8 mouse cellular contexts compared by ENCODE assay signal in the genomic region with DNA sequence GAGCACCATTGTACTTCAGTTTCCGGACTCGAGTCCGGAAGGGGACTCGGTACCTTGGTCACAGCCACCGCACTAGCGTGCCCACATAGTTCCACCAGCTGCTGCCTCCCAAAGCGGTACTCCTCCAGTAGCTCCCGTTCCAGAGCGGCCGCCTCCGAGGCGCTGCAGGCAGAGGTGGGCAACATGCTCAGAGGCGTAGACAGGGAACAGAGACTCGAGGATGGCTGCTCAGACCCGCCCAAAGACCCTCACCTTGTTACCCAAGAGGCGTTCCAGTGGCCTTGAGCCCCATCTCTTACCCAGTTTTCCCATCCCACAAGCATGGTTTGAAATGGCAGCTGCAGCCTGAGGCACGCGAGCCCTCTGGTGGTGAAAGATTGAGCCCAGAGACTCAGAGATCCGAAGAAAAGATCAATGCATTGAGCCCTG. TPM values are rescaled to one million over a fixed set of nuclear protein-coding genes. Genes with fewer than 3 reads are reported as not detected.
DNase-seq lines count a peak whose midpoint lies in the region; ATAC-seq lines count a peak whose summit lies in the region.

No protein-coding gene starts in this region.

- ATAC-seq in hindbrain, embryonic 11.5 days (ENCODE audit: low FRiP score): peak; percentile 6; the same call in 1 of the 2 replicates
- no peak for ATAC-seq in limb, embryonic 11.5 days (ENCODE audit: insufficient number of reproducible peaks, low FRiP score, low TSS enrichment, low read depth)
- ATAC-seq in neural tube, embryonic 15.5 days (ENCODE audit: low FRiP score): no peak
- ATAC-seq in erythroblast, adult 5-6 weeks (replicated peaks; ENCODE audit: low FRiP score, poor library complexity, severe bottlenecking): no peak

- peaks cover 10% of the 10 kb centered on the region for H3K4me1 ChIP-seq in hindbrain, embryonic 11.5 days (replicated peaks; ENCODE audit: control insufficient read depth, insufficient read depth, low read length)
- peaks cover 5% of the 10 kb centered on the region for H3K4me1 ChIP-seq in limb, embryonic 11.5 days (ENCODE audit: control insufficient read depth, insufficient read depth, low read length)
- H3K4me1 ChIP-seq in neural tube, embryonic 15.5 days: peaks cover 54% of the 10 kb centered on the region

- no peak overlapping the region for H3K27ac ChIP-seq in hindbrain, embryonic 11.5 days (ENCODE audit: low read depth, low read length)
- no peak overlapping the region for H3K27ac ChIP-seq in limb, embryonic 11.5 days (replicated peaks; ENCODE audit: low read depth, low read length)
- H3K27ac ChIP-seq in neural tube, embryonic 15.5 days (replicated peaks): 0 out of 2 replicates have a peak overlapping the region, but pooled peaks have one; percentile 2

- H3K36me3 ChIP-seq in hindbrain, embryonic 11.5 days (ENCODE audit: control insufficient read depth, insufficient read depth, low read length): 0 out of 2 replicates have a peak, but pooled peaks cover 4% of the 10 kb centered on the region
- peaks cover 2% of the 10 kb centered on the region; the same call in 1 of the 2 replicates for H3K36me3 ChIP-seq in limb, embryonic 11.5 days (ENCODE audit: control insufficient read depth, insufficient read depth, low read length)
- peaks cover 6% of the 10 kb centered on the region; the same call in 1 of the 2 replicates for H3K36me3 ChIP-seq in neural tube, embryonic 15.5 days

- no peak overlapping the region for H3K4me3 ChIP-seq in hindbrain, embryonic 11.5 days (ENCODE audit: low read depth, low read length)
- no peak overlapping the region for H3K4me3 ChIP-seq in limb, embryonic 11.5 days (ENCODE audit: low read depth, low read length)
- 0 out of 2 replicates have a peak overlapping the region, but pooled peaks have one; percentile 5 for H3K4me3 ChIP-seq in neural tube, embryonic 15.5 days (replicated peaks)

- DNase-seq in adrenal gland, postnatal 14 days: peak; percentile 64
- no peak for DNase-seq in adrenal gland, adult 8-10 months
- DNase-seq in urinary bladder, postnatal 14 days (ENCODE audit: low spot score): peak; percentile 58
- no peak for DNase-seq in urinary bladder, postnatal 4 days (ENCODE audit: low spot score in 2 of 2)
- DNase-seq in hindbrain, embryonic 11.5 days (ENCODE audit: low spot score): peak; percentile 76
- DNase-seq in limb, embryonic 11.5 days (ENCODE audit: low spot score): peak; percentile 72

- 34% methylated on average over 19 of the region's 19 CpGs for WGBS in hindbrain, embryonic 11.5 days
- 33% methylated on average over 19 of the region's 19 CpGs for WGBS in limb, embryonic 11.5 days
- 38% methylated on average over 19 of the region's 19 CpGs for WGBS in neural tube, embryonic 15.5 days

- no peak overlapping the region for H3K4me2 ChIP-seq in hindbrain, embryonic 11.5 days (replicated peaks; ENCODE audit: low read depth, low read length)
- H3K4me2 ChIP-seq in limb, embryonic 11.5 days (ENCODE audit: low read depth, severe bottlenecking): no peak overlapping the region
- peak overlapping the region; percentile 31; the same call in 1 of the 2 replicates for H3K4me2 ChIP-seq in neural tube, embryonic 15.5 days

- no peak overlapping the region for H3K9ac ChIP-seq in hindbrain, embryonic 11.5 days (ENCODE audit: low read depth, low read length)
- no peak overlapping the region for H3K9ac ChIP-seq in limb, embryonic 11.5 days (ENCODE audit: low read length)
- H3K9ac ChIP-seq in neural tube, embryonic 15.5 days (replicated peaks): no peak overlapping the region; the same call in 1 of the 2 replicates

- H3K9me3 ChIP-seq in hindbrain, embryonic 11.5 days (ENCODE audit: control insufficient read depth, low read length): no peaks in the 10 kb centered on the region
- no peaks in the 10 kb centered on the region for H3K9me3 ChIP-seq in limb, embryonic 11.5 days (ENCODE audit: control insufficient read depth, low read length)
- H3K9me3 ChIP-seq in neural tube, embryonic 15.5 days (replicated peaks): no peaks in the 10 kb centered on the region

- peaks cover 48% of the 10 kb centered on the region for H3K27me3 ChIP-seq in hindbrain, embryonic 11.5 days (ENCODE audit: control insufficient read depth, insufficient read depth, low read length)
- peaks cover 51% of the 10 kb centered on the region for H3K27me3 ChIP-seq in limb, embryonic 11.5 days (ENCODE audit: control insufficient read depth, insufficient read depth, low read length)
- peaks cover 46% of the 10 kb centered on the region for H3K27me3 ChIP-seq in neural tube, embryonic 15.5 days (replicated peaks)

RNA-seq across cellular contexts. Expression of a gene that starts 3.3 kb away (rescaled TPM):
- 0.07 and 0.15 TPM in 2 replicates for total RNA-seq in adrenal gland, postnatal 14 days (2021)
- total RNA-seq in adrenal gland, adult 8-10 months (2022): under 1 TPM in 2 of 4 experiments, not detected in 2; 0.06 to 0.08 TPM
- 0.50 and 0.73 TPM in 2 replicates for polyA plus RNA-seq in hindbrain, embryonic 11.5 days (2014; fragmentation: Nextera tagmentation; extraction: Ambion mirVana)
- 0.28 and 0.35 TPM in 2 replicates for polyA plus RNA-seq in limb, embryonic 11.5 days (2014; fragmentation: Nextera tagmentation; extraction: Ambion mirVana)
- polyA plus RNA-seq in neural tube, embryonic 15.5 days (2015; fragmentation: Nextera tagmentation; extraction: Ambion mirVana): 5.3 and 6.0 TPM in 2 replicates
- not detected in 2 replicates for total RNA-seq in erythroblast, adult 5-6 weeks (2015; ENCODE audit: low replicate concordance)
- total RNA-seq in erythroblast, adult 5-6 weeks (2017; ENCODE audit: low replicate concordance): not detected in 2 replicates

RNA-seq across cellular contexts. Expression of a gene that starts 11.2 kb away (rescaled TPM):
- 0.83 and 0.85 TPM in 2 replicates for total RNA-seq in adrenal gland, postnatal 14 days (2021)
- under 1 TPM; 0.34 to 0.59 (median 0.38) TPM for total RNA-seq in adrenal gland, adult 8-10 months (2022)
- polyA plus RNA-seq in hindbrain, embryonic 11.5 days (2014; fragmentation: Nextera tagmentation; extraction: Ambion mirVana): 4.2 and 4.3 TPM in 2 replicates
- 4.4 and 4.9 TPM in 2 replicates for polyA plus RNA-seq in limb, embryonic 11.5 days (2014; fragmentation: Nextera tagmentation; extraction: Ambion mirVana)
- polyA plus RNA-seq in neural tube, embryonic 15.5 days (2015; fragmentation: Nextera tagmentation; extraction: Ambion mirVana): 4.3 TPM in 2 replicates
- not detected in 2 replicates for total RNA-seq in erythroblast, adult 5-6 weeks (2015; ENCODE audit: low replicate concordance)
- total RNA-seq in erythroblast, adult 5-6 weeks (2017; ENCODE audit: low replicate concordance): 0.28 and 0.94 TPM in 2 replicates

RNA-seq across cellular contexts. Expression of a gene that starts 11.5 kb away (rescaled TPM):
- total RNA-seq in adrenal gland, postnatal 14 days (2021): 239 and 250 TPM in 2 replicates
- total RNA-seq in adrenal gland, adult 8-10 months (2022): 100 to 1,000 TPM; 102 to 174 (median 123) TPM
- polyA plus RNA-seq in hindbrain, embryonic 11.5 days (2014; fragmentation: Nextera tagmentation; extraction: Ambion mirVana): 169 and 174 TPM in 2 replicates
- polyA plus RNA-seq in limb, embryonic 11.5 days (2014; fragmentation: Nextera tagmentation; extraction: Ambion mirVana): 164 and 168 TPM in 2 replicates
- polyA plus RNA-seq in neural tube, embryonic 15.5 days (2015; fragmentation: Nextera tagmentation; extraction: Ambion mirVana): 190 and 209 TPM in 2 replicates
- 16.1 and 18.2 TPM in 2 replicates for total RNA-seq in erythroblast, adult 5-6 weeks (2015; ENCODE audit: low replicate concordance)
- 27.2 and 32.9 TPM in 2 replicates for total RNA-seq in erythroblast, adult 5-6 weeks (2017; ENCODE audit: low replicate concordance)

RNA-seq across cellular contexts. Expression of a gene that starts 11.7 kb away (rescaled TPM):
- 5.7 and 6.7 TPM in 2 replicates for total RNA-seq in adrenal gland, postnatal 14 days (2021)
- total RNA-seq in adrenal gland, adult 8-10 months (2022): 1 to 10 TPM in 1 of 4 experiments, under 1 TPM in 1, not detected in 2; 0.38 to 1.3 TPM
- 4.6 and 6.1 TPM in 2 replicates for polyA plus RNA-seq in hindbrain, embryonic 11.5 days (2014; fragmentation: Nextera tagmentation; extraction: Ambion mirVana)
- 2.5 and 4.3 TPM in 2 replicates for polyA plus RNA-seq in limb, embryonic 11.5 days (2014; fragmentation: Nextera tagmentation; extraction: Ambion mirVana)
- 11.8 and 15.6 TPM in 2 replicates for polyA plus RNA-seq in neural tube, embryonic 15.5 days (2015; fragmentation: Nextera tagmentation; extraction: Ambion mirVana)
- not detected in 2 replicates for total RNA-seq in erythroblast, adult 5-6 weeks (2015; ENCODE audit: low replicate concordance)
- total RNA-seq in erythroblast, adult 5-6 weeks (2017; ENCODE audit: low replicate concordance): not detected in 2 replicates

RNA-seq across cellular contexts. Expression of a gene that starts 58.5 kb away (rescaled TPM):
- total RNA-seq in adrenal gland, postnatal 14 days (2021): 1.3 and 1.8 TPM in 2 replicates
- 1 to 10 TPM; 1.7 to 3.7 (median 2.7) TPM for total RNA-seq in adrenal gland, adult 8-10 months (2022)
- polyA plus RNA-seq in hindbrain, embryonic 11.5 days (2014; fragmentation: Nextera tagmentation; extraction: Ambion mirVana): 41.5 and 42.5 TPM in 2 replicates
- polyA plus RNA-seq in limb, embryonic 11.5 days (2014; fragmentation: Nextera tagmentation; extraction: Ambion mirVana): 11.2 and 11.5 TPM in 2 replicates
- 52.6 and 61.2 TPM in 2 replicates for polyA plus RNA-seq in neural tube, embryonic 15.5 days (2015; fragmentation: Nextera tagmentation; extraction: Ambion mirVana)
- total RNA-seq in erythroblast, adult 5-6 weeks (2015; ENCODE audit: low replicate concordance): 1.5 and 2.1 TPM in 2 replicates
- total RNA-seq in erythroblast, adult 5-6 weeks (2017; ENCODE audit: low replicate concordance): 2.8 TPM in 1 of 2 replicates, not detected in the other

Comparison
In these comparisons a context has a peak if more than half of its experiments do, and no peak if none do; other contexts are left out.
1. DNase-seq: peak in adrenal gland, postnatal 14 days (single experiment), urinary bladder, postnatal 14 days (single experiment), hindbrain, embryonic 11.5 days (single experiment) and limb, embryonic 11.5 days (single experiment); none in adrenal gland, adult 8-10 months (single experiment) and urinary bladder, postnatal 4 days (0 of 2).